Mouse (Mus musculus): ENCODE measurements at regions not wholly inside any gene's neighbourhood (a gene's known extent, or its start where the extent isn't known, plus 50 kb on each side); places are given as distances from the start of the nearest gene placed in this dataset.

- TF ChIP-seq CTCF (IDR thresholded peaks at IDR 0.05; ENCODE audit: low read depth, low read length): no peak
- TF ChIP-seq POLR2A (IDR thresholded peaks at IDR 0.05; ENCODE audit: extremely low read depth, insufficient read depth, low read length): no peak
These were observed 114.1 kb upstream of the Nfe2l3 start for GRCm38 (mm10) chr6:51318341-51318740.
